Mouse (Mus musculus) regulatory T cell (primary cell): ENCODE data around the gene Ampd2.

ENCODE experiments used
- in situ Hi-C: fragments of 300-600 bp; cut with MboI, MseI; formaldehyde crosslinking; loops from one replicate; pipeline ENCODE4 v1.15.1; 2025; ENCODE audit warnings: high pct_unique_total_duplicates

Gene Ampd2

GRCm38 (mm10) chr3:108086470-108086979 lies at the start of gene Ampd2:
Gene Ampd2 (minus strand): TSS chr3:108086651.
- in situ Hi-C loops, result no loop called here

GRCm38 (mm10) chr3:108134701-108135100 lies 48.2 kb upstream of the Ampd2 start:
- in situ Hi-C loops, result no loop called here

GRCm38 (mm10) chr3:108132484-108132883 lies 46.0 kb upstream of the Ampd2 start:
- in situ Hi-C loops, result no loop called here

GRCm38 (mm10) chr3:108131821-108132220 lies 45.4 kb upstream of the Ampd2 start:
- in situ Hi-C loops, result no loop called here

- in situ Hi-C loops, result no loop called here
Measured at GRCm38 (mm10) chr3:108131216-108131615, 44.8 kb upstream of the Ampd2 start.

GRCm38 (mm10) chr3:108129804-108130203 lies 43.4 kb upstream of the Ampd2 start:
- in situ Hi-C loops, result no loop called here

GRCm38 (mm10) chr3:108129367-108129766 lies 42.9 kb upstream of the Ampd2 start:
- in situ Hi-C loops, result no loop called here

GRCm38 (mm10) chr3:108128520-108128919 lies 42.1 kb upstream of the Ampd2 start:
- in situ Hi-C loops, result no loop called here

- in situ Hi-C loops, result no loop called here
Measured at GRCm38 (mm10) chr3:108126327-108126726, 39.9 kb upstream of the Ampd2 start.

GRCm38 (mm10) chr3:108124131-108124530 lies 37.7 kb upstream of the Ampd2 start:
- in situ Hi-C loops, result no loop called here

- in situ Hi-C loops, result no loop called here
Measured at GRCm38 (mm10) chr3:108123242-108123641, 36.8 kb upstream of the Ampd2 start.

- in situ Hi-C loops, result no loop called here
Measured at GRCm38 (mm10) chr3:108121101-108121500, 34.6 kb upstream of the Ampd2 start.

GRCm38 (mm10) chr3:108117465-108117864 lies 31.0 kb upstream of the Ampd2 start:
- in situ Hi-C loops, result no loop called here

GRCm38 (mm10) chr3:108113591-108114289 lies 27.3 kb upstream of the Ampd2 start:
- in situ Hi-C loops, result no loop called here

- in situ Hi-C loops, result no loop called here
Measured at GRCm38 (mm10) chr3:108112666-108113065, 26.2 kb upstream of the Ampd2 start.

GRCm38 (mm10) chr3:108112246-108112645 lies 25.8 kb upstream of the Ampd2 start:
- in situ Hi-C loops, result no loop called here

- in situ Hi-C loops, result no loop called here
Measured at GRCm38 (mm10) chr3:108111320-108111719, 24.9 kb upstream of the Ampd2 start.

- in situ Hi-C loops, result no loop called here
Measured at GRCm38 (mm10) chr3:108105281-108105680, 18.8 kb upstream of the Ampd2 start.

GRCm38 (mm10) chr3:108102075-108102474 lies 15.6 kb upstream of the Ampd2 start:
- in situ Hi-C loops, result no loop called here

- in situ Hi-C loops, result no loop called here
Measured at GRCm38 (mm10) chr3:108101594-108101993, 15.1 kb upstream of the Ampd2 start.

GRCm38 (mm10) chr3:108098316-108098715 lies 11.9 kb upstream of the Ampd2 start:
- in situ Hi-C loops, result no loop called here

GRCm38 (mm10) chr3:108097656-108098055 lies 11.2 kb upstream of the Ampd2 start:
- in situ Hi-C loops, result no loop called here

GRCm38 (mm10) chr3:108096726-108097125 lies 10.3 kb upstream of the Ampd2 start:
- in situ Hi-C loops, result no loop called here

GRCm38 (mm10) chr3:108096226-108096625 lies 9.8 kb upstream of the Ampd2 start:
- in situ Hi-C loops, result no loop called here
